Mouse (Mus musculus) G1E (cell line): Measurements from ENCODE around the gene Cox20. TPM values are rescaled to one million over a fixed set of nuclear protein-coding genes. Genes with fewer than 3 reads are reported as not detected.

Experiments
- ATAC-seq: 2 replicates; pipeline ENCODE4 v1.8.0; 2016; ENCODE audit warnings: mild to moderate bottlenecking; ENCODE audit not compliant: insufficient number of reproducible peaks, poor library complexity, low FRiP score, severe bottlenecking; ENCODE audit errors: extremely low read depth
- DNase-seq: peaks from one replicate; pipeline ENCODE4 v3.0.0; 2012; ENCODE audit warnings: low spot score
- H3K27me3 ChIP-seq: 2 replicates; pipeline ENCODE4 v1.6.1; 2012; ENCODE audit warnings: mild to moderate bottlenecking, low read length, inconsistent platforms; ENCODE audit not compliant: insufficient read depth
- H3K36me3 ChIP-seq: replicated peaks from 2 replicates; pipeline ENCODE3; 2012; ENCODE audit warnings: mild to moderate bottlenecking, inconsistent platforms
- H3K4me1 ChIP-seq: 2 replicates; pipeline ENCODE4 v1.6.1; 2012; ENCODE audit warnings: low read depth, low read length, inconsistent platforms, mixed read lengths; ENCODE audit not compliant: insufficient read depth
- H3K4me3 ChIP-seq: 2 replicates; pipeline ENCODE4 v1.5.1; 2012; ENCODE audit warnings: low read depth, mild to moderate bottlenecking, inconsistent platforms, low read length, moderate library complexity, mixed read lengths
- H3K9me3 ChIP-seq: replicated peaks from 2 replicates; pipeline ENCODE4 v1.6.1; 2012; ENCODE audit warnings: inconsistent platforms
- CTCF ChIP-seq: IDR thresholded peaks from 2 replicates; pipeline ENCODE4 v1.5.1; 2012; ENCODE audit warnings: low read depth, low read length, inconsistent platforms, mixed read lengths
- GATA1 ChIP-seq: IDR thresholded peaks from 2 replicates; pipeline ENCODE4 v1.6.1; 2012; ENCODE audit warnings: borderline replicate concordance, low read length, inconsistent platforms, mixed read lengths
- GATA2 ChIP-seq: IDR thresholded peaks from 2 replicates; pipeline ENCODE4 v1.6.1; 2012; ENCODE audit warnings: low read depth, low read length, inconsistent platforms, borderline replicate concordance
- POLR2AphosphoS5 ChIP-seq: IDR thresholded peaks from 2 replicates; pipeline ENCODE4 v1.6.1; 2012; ENCODE audit warnings: low read depth, low read length, inconsistent platforms; ENCODE audit not compliant: insufficient replicate concordance
- TAL1 ChIP-seq: conservative IDR thresholded peaks from 2 replicates; pipeline ENCODE4 v1.6.1; 2012; ENCODE audit warnings: low read depth, low read length, inconsistent platforms, mixed read lengths
- polyA plus RNA-seq: library from polyadenylated mRNA; stranded (reverse); fragments of >175 nt; gene quantifications from 2 replicates; pipeline ENCODE4 v1.2.3, GENCODE M21; 2012
- total RNA-seq, 2 experiments: library from RNA; stranded (forward) in 1 of 2; stranded (reverse) in 1 of 2; fragments of 200-1000 nt in 1 of 2; fragments of >200 nt in 1 of 2; fragmentation: Nextera tagmentation in 1 of 2; gene quantifications; 2 replicates each; pipeline ENCODE4 v1.2.3; 2014 to 2017

The Cox20 gene
- total and polyA plus RNA-seq, 3 experiments: 18.4 to 230 (median 179) TPM

GRCm38 (mm10) chr1:178319295-178320037 is 536 bp downstream of the Cox20 start:
- Histone ChIP-seq H3K27me3 (no peaks in the 10 kb centered on the region), H3K4me1 (peaks cover 52% of the 10 kb centered on the region)

GRCm38 (mm10) chr1:178320038-178320722 is 1.2 kb downstream of the Cox20 start:
- Histone ChIP-seq H3K9me3 (no peaks in the 10 kb centered on the region), H3K27me3 (no peaks in the 10 kb centered on the region), H3K36me3 (peaks cover 45% of the 10 kb centered on the region), H3K4me1 (peaks cover 52% of the 10 kb centered on the region), H3K4me3 (peak overlapping the region; percentile 75)
- ATAC-seq (no peak), DNase-seq (no peak)
- TF ChIP-seq POLR2AphosphoS5 (peak; percentile 34; the same call in 1 of the 2 replicates), CTCF (no peak)

More at GRCm38 (mm10) chr1:178319295-178320037, 536 bp downstream of the Cox20 start:
- no peak for ATAC-seq
- peaks cover 41% of the 10 kb centered on the region for H3K36me3 ChIP-seq
- no peak for DNase-seq
- no peaks in the 10 kb centered on the region for H3K9me3 ChIP-seq
- TF ChIP-seq GATA2 (no peak), TAL1 (no peak), CTCF (no peak), GATA1 (no peak), POLR2AphosphoS5 (no peak; the same call in 1 of the 2 replicates)
- peak overlapping the region; percentile 75 for H3K4me3 ChIP-seq

GRCm38 (mm10) chr1:178320723-178321590 is 2.0 kb downstream of the Cox20 start:
- H3K4me1 ChIP-seq: peaks cover 51% of the 10 kb centered on the region
- no peak for ATAC-seq
- peaks cover 52% of the 10 kb centered on the region for H3K36me3 ChIP-seq
- no peak for DNase-seq
- TF ChIP-seq GATA1 (no peak), POLR2AphosphoS5 (no peak; the same call in 1 of the 2 replicates), GATA2 (no peak), TAL1 (no peak), CTCF (no peak)
- H3K9me3 ChIP-seq: no peaks in the 10 kb centered on the region
- no peaks in the 10 kb centered on the region for H3K27me3 ChIP-seq
- H3K4me3 ChIP-seq: peak overlapping the region; percentile 75; the same call in 1 of the 2 replicates

DNA sequence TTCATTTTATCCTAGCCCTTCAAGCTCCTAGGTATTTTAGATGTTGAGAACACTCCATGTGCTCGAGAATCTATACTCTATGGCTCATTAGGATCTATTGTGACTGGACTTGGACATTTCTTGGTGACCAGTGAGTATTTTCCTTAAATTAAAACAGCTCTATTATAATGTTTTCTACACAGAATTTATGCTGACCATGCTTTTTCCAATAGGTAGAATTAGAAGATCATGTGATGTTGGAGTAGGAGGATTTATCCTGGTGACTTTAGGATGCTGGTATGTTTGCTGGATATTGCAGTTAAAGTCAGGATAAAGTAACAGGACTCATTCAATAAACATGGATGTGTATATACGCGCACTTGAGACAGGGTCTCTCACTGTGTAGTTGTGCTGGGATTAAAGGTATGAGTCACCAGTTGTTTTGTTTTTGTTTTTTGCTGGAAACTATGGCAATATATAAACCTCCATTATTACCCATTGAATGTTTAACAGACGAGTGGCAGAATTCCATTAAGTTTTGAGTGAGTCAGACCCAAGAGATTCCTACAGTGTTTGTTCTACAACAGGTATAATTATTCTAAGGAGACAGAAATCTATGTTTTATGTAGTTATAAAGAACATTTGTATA is 2.9 kb downstream of the Cox20 start:
- Histone ChIP-seq H3K4me1 (peaks cover 48% of the 10 kb centered on the region), H3K9me3 (no peaks in the 10 kb centered on the region), H3K4me3 (no peak overlapping the region), H3K27me3 (no peaks in the 10 kb centered on the region), H3K36me3 (peaks cover 59% of the 10 kb centered on the region)
- TF ChIP-seq GATA1: no peak
- TF ChIP-seq POLR2AphosphoS5: no peak
- TF ChIP-seq GATA2: no peak
- TF ChIP-seq CTCF: no peak
- TF ChIP-seq TAL1: no peak
- no peak for DNase-seq
- ATAC-seq: no peak

GRCm38 (mm10) chr1:178323235-178323634 is 4.3 kb downstream of the Cox20 start:
- Histone ChIP-seq H3K4me3 (no peak overlapping the region; the same call in 1 of the 2 replicates), H3K36me3 (peaks cover 71% of the 10 kb centered on the region), H3K9me3 (no peaks in the 10 kb centered on the region), H3K27me3 (no peaks in the 10 kb centered on the region), H3K4me1 (peaks cover 46% of the 10 kb centered on the region)
- DNase-seq: no peak
- TF ChIP-seq POLR2AphosphoS5: no peak
- TF ChIP-seq GATA2: no peak
- TF ChIP-seq TAL1: no peak
- TF ChIP-seq CTCF: no peak
- no peak for TF ChIP-seq GATA1
- ATAC-seq: no peak
